Mouse (Mus musculus): Measurements from ENCODE around the gene Picalm. TPM values are rescaled to one million over a fixed set of nuclear protein-coding genes. Genes with fewer than 3 reads are reported as not detected.
A peak's percentile ranks its signal among the peaks of the same experiment; 100 is the strongest.

Gene Picalm
- polyA plus RNA-seq, 1 experiment from 2014 or later, result 30.6 TPM

DNA sequence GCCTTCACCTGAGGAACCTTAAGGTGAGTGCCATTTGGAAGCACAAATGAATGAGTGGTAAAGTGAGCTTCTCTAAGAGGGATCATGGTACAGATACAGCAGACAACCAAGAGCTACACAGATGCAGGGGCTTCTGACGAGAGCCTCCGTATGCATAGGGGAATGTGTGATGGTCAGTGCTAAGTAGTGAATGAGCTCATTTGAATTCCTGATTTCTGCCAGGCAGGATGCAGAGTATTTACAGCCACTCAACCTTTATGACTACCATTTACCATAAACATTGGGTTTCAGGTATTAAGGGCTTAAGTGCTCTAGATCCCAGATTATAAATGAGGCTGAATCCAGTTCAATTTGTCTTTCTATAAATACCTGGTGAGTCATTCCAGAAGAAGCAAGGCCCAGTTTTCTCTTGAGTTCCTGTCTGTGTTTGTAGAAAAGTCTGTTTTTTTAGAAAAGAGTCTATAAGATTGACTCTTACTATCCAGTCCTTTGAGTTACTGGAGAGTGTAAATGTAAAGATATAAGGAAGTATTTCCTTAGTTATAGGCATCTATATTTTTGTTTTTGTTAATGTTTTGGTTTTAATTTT, 72.0 kb downstream of the Picalm start:
- H3K27ac ChIP-seq (ENCODE audit: low read depth), result no peak overlapping the region
- H3K4me2 ChIP-seq (ENCODE audit: low read depth, low read length), result no peak overlapping the region
- no peak overlapping the region for H3K4me3 ChIP-seq (ENCODE audit: low read depth, low read length)
- DNase-seq, result no peak
- H3K9me3 ChIP-seq (ENCODE audit: low read length), result no peaks in the 10 kb centered on the region
- ATAC-seq, result no peak
- peaks cover 79% of the 10 kb centered on the region for H3K36me3 ChIP-seq (replicated peaks; ENCODE audit: insufficient read depth, low read length)
- no peaks in the 10 kb centered on the region for H3K27me3 ChIP-seq (ENCODE audit: insufficient read depth, low read length)
- no peaks in the 10 kb centered on the region for H3K4me1 ChIP-seq (ENCODE audit: insufficient read depth)
- WGBS (ENCODE audit: insufficient replicate concordance), result 95% methylated on average over 2 of the region's 2 CpGs
- TF ChIP-seq CTCF (IDR thresholded peaks at IDR 0.05; ENCODE audit: low read depth), result no peak
- TF ChIP-seq EP300 (IDR thresholded peaks at IDR 0.05; ENCODE audit: low read depth), result no peak
- H3K9ac ChIP-seq (replicated peaks), result no peak overlapping the region

DNA sequence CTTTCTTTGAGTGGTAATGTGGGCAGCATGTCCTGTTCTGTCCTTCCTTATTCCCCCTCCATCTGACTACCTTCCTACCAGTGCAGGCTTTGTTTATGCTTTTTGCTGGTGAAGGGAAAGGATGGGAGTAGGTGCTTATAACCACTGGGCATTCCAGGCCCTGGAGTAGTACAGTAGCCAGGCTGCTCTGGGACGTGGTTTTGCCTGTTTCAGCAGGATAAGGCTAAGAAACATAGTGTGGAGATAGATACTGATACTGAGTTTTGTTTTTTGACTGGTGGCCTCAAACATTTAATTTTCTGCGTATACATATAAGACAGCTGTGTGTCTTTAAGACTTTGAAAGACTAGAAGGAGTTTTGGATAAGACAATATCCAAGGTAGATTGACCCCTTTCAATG, 73.9 kb downstream of the Picalm start:
- no peak overlapping the region for H3K4me3 ChIP-seq (ENCODE audit: low read depth, low read length)
- ATAC-seq (no peak), DNase-seq (no peak)
- no peaks in the 10 kb centered on the region for H3K27me3 ChIP-seq (ENCODE audit: insufficient read depth, low read length)
- H3K9ac ChIP-seq (replicated peaks), result no peak overlapping the region
- peaks cover 80% of the 10 kb centered on the region for H3K36me3 ChIP-seq (replicated peaks; ENCODE audit: insufficient read depth, low read length)
- no peak overlapping the region for H3K4me2 ChIP-seq (ENCODE audit: low read depth, low read length)
- 56% methylated on average over 2 of the region's 2 CpGs for WGBS (ENCODE audit: insufficient replicate concordance)
- H3K4me1 ChIP-seq (ENCODE audit: insufficient read depth), result no peaks in the 10 kb centered on the region
- no peaks in the 10 kb centered on the region for H3K9me3 ChIP-seq (ENCODE audit: low read length)
- TF ChIP-seq CTCF (IDR thresholded peaks at IDR 0.05; ENCODE audit: low read depth) (no peak), EP300 (IDR thresholded peaks at IDR 0.05; ENCODE audit: low read depth) (no peak)
- H3K27ac ChIP-seq (ENCODE audit: low read depth), result no peak overlapping the region

DNA sequence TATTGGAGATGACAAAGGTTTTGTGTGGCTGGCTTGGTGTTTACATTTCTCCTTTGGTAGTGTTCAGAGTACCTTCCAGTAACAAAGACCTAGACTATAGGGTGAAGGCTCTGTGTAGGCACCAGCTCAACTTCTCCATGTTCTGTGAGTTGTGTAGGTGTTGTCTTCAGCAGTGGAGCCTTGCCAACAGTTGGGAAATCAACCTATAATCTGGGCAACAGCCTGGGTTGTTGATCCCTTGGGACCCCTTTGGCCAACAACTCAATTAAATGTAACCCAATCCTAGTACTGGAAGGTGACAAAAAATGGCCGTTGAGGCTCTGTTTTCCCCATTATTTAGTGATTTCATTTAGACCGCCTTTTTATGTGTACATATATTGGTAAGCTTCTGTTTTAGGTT, 80.1 kb downstream of the Picalm start:
- H3K9ac ChIP-seq (replicated peaks), result no peak overlapping the region
- no peak for DNase-seq
- H3K4me3 ChIP-seq (ENCODE audit: low read depth, low read length), result no peak overlapping the region
- TF ChIP-seq EP300 (IDR thresholded peaks at IDR 0.05; ENCODE audit: low read depth) (no peak), CTCF (IDR thresholded peaks at IDR 0.05; ENCODE audit: low read depth) (no peak)
- no peaks in the 10 kb centered on the region for H3K27me3 ChIP-seq (ENCODE audit: insufficient read depth, low read length)
- no peak overlapping the region for H3K27ac ChIP-seq (ENCODE audit: low read depth)
- WGBS (ENCODE audit: insufficient replicate concordance), result 94% methylated on average over 2 of the region's 2 CpGs
- no peaks in the 10 kb centered on the region for H3K9me3 ChIP-seq (ENCODE audit: low read length)
- no peaks in the 10 kb centered on the region for H3K4me1 ChIP-seq (ENCODE audit: insufficient read depth)
- H3K4me2 ChIP-seq (ENCODE audit: low read depth, low read length), result no peak overlapping the region
- peaks cover 42% of the 10 kb centered on the region for H3K36me3 ChIP-seq (replicated peaks; ENCODE audit: insufficient read depth, low read length)
- peak; percentile 30 for ATAC-seq

DNA sequence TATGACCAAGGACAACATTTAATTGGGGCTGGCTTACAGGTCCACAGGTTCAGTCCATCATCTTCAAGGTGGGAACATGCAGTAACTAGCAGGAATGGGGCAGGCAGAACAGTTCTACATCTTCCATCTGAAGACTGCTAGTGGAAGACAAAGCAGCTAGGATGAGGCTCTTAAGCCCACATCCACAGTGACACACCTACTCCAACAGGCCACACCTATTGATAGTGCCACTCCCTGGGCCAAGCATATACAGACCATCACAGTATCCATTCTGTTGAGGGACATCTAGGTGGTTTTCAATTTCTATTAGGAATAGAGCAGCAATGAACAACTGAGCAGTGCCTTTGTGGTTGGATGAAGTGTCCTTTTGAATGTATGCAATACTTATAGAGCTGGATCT, 80.9 kb downstream of the Picalm start:
- Histone ChIP-seq H3K4me2 (ENCODE audit: low read depth, low read length) (no peak overlapping the region), H3K4me3 (ENCODE audit: low read depth, low read length) (no peak overlapping the region), H3K4me1 (ENCODE audit: insufficient read depth) (no peaks in the 10 kb centered on the region), H3K9ac (replicated peaks) (no peak overlapping the region), H3K27ac (ENCODE audit: low read depth) (no peak overlapping the region), H3K36me3 (replicated peaks; ENCODE audit: insufficient read depth, low read length) (peaks cover 34% of the 10 kb centered on the region), H3K27me3 (ENCODE audit: insufficient read depth, low read length) (no peaks in the 10 kb centered on the region), H3K9me3 (ENCODE audit: low read length) (no peaks in the 10 kb centered on the region)
- ATAC-seq (peak; percentile 50), DNase-seq (no peak)
- no peak for TF ChIP-seq CTCF (IDR thresholded peaks at IDR 0.05; ENCODE audit: low read depth)

DNA sequence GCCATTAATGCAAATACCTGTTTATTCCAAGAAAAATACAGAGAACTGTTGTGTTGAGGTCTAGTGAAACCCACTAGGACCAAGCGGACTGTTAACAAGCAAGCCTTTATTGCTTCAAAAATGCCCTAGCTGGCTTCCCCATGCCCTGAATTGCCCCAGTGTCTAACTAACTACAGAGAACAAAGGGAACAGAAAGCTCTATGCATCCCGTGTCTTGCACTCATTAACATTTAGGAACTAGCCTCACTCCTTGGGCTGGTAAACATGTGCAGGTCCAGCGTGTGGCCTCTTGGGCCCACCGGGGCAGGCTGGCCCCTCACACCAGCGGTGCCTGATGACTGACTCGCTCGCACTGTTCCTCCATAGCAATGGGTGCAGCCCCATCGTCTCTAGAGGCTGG, 86.5 kb downstream of the Picalm start:
- DNase-seq (no peak), ATAC-seq (no peak)
- Histone ChIP-seq H3K36me3 (replicated peaks; ENCODE audit: insufficient read depth, low read length) (no peaks in the 10 kb centered on the region), H3K4me3 (ENCODE audit: low read depth, low read length) (no peak overlapping the region), H3K9ac (replicated peaks) (no peak overlapping the region), H3K27ac (ENCODE audit: low read depth) (no peak overlapping the region), H3K9me3 (ENCODE audit: low read length) (no peaks in the 10 kb centered on the region), H3K4me1 (ENCODE audit: insufficient read depth) (no peaks in the 10 kb centered on the region), H3K4me2 (ENCODE audit: low read depth, low read length) (no peak overlapping the region), H3K27me3 (ENCODE audit: insufficient read depth, low read length) (no peaks in the 10 kb centered on the region)
- 79% methylated on average over 8 of the region's 8 CpGs for WGBS (ENCODE audit: insufficient replicate concordance)
- no peak for TF ChIP-seq CTCF (IDR thresholded peaks at IDR 0.05; ENCODE audit: low read depth)
- no peak for TF ChIP-seq EP300 (IDR thresholded peaks at IDR 0.05; ENCODE audit: low read depth)

DNA sequence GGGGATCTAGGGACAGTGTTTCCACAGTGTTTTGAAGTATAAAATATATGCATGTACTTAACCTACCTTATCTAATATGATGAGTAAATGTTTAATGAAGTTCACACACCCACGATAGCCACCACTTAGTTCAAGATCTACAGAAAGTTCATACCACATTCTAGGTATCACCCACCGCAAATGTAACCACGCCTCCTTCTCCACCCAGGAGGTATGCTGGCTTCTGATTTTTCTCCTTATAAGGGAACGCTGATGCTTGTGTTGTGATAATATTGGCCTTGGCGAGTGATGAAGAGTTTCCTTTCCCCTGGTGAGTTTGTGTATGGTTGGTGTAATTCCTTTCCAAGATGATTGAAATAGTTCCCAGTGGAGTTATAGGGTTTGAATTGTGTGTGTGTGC, 88.1 kb downstream of the Picalm start:
- Histone ChIP-seq H3K4me3 (ENCODE audit: low read depth, low read length) (no peak overlapping the region), H3K4me2 (ENCODE audit: low read depth, low read length) (no peak overlapping the region), H3K9me3 (ENCODE audit: low read length) (no peaks in the 10 kb centered on the region), H3K4me1 (ENCODE audit: insufficient read depth) (no peaks in the 10 kb centered on the region), H3K27me3 (ENCODE audit: insufficient read depth, low read length) (no peaks in the 10 kb centered on the region), H3K9ac (replicated peaks) (no peak overlapping the region), H3K27ac (ENCODE audit: low read depth) (no peak overlapping the region), H3K36me3 (replicated peaks; ENCODE audit: insufficient read depth, low read length) (no peaks in the 10 kb centered on the region)
- 63% methylated on average over 5 of the region's 5 CpGs for WGBS (ENCODE audit: insufficient replicate concordance)
- TF ChIP-seq CTCF (IDR thresholded peaks at IDR 0.05; ENCODE audit: low read depth), result no peak
- no peak for TF ChIP-seq EP300 (IDR thresholded peaks at IDR 0.05; ENCODE audit: low read depth)
- DNase-seq (no peak), ATAC-seq (no peak)

DNA sequence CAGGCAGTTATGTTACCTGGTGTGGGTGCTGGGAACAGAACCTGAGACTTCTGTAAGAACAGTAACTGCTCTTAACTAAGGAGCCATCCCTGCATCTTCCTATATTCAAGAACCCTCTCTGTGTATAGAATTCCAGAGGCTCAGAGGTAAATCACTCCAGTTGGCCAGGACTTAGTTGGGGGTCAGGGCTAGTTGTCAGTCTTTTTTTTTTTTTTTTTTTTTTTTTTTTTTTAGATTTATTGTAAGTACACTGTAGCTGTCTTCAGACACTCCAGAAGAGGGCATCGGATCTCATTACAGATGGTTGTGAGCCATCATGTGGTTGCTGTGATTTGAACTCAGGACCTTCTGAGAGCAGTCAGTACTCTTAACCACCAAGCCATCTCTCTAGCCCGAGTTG, 91.5 kb downstream of the Picalm start:
- DNase-seq, result no peak
- ATAC-seq, result no peak
- TF ChIP-seq EP300 (IDR thresholded peaks at IDR 0.05; ENCODE audit: low read depth) (no peak), CTCF (IDR thresholded peaks at IDR 0.05; ENCODE audit: low read depth) (no peak)

More for the DNA sequence above, 91.5 kb downstream of the Picalm start:
- no peak overlapping the region for H3K9ac ChIP-seq (replicated peaks)
- H3K4me2 ChIP-seq (ENCODE audit: low read depth, low read length), result no peak overlapping the region
- no peaks in the 10 kb centered on the region for H3K4me1 ChIP-seq (ENCODE audit: insufficient read depth)
- H3K36me3 ChIP-seq (replicated peaks; ENCODE audit: insufficient read depth, low read length), result no peaks in the 10 kb centered on the region
- 55% methylated on average over 2 of the region's 2 CpGs for WGBS (ENCODE audit: insufficient replicate concordance)
- no peaks in the 10 kb centered on the region for H3K9me3 ChIP-seq (ENCODE audit: low read length)
- H3K27me3 ChIP-seq (ENCODE audit: insufficient read depth, low read length), result no peaks in the 10 kb centered on the region
- no peak overlapping the region for H3K27ac ChIP-seq (ENCODE audit: low read depth)
- H3K4me3 ChIP-seq (ENCODE audit: low read depth, low read length), result no peak overlapping the region
